Mouse (Mus musculus): ENCODE results near the gene Cbl.

- TF ChIP-seq POLR2A (IDR thresholded peaks at IDR 0.05; ENCODE audit: low read depth, low read length) (no peak), CTCF (conservative IDR thresholded peaks at IDR 0.05; ENCODE audit: insufficient read depth, insufficient read length, low read depth, low read length) (no peak)
These were observed 58.3 kb downstream of the Cbl start for GRCm38 (mm10) chr9:44175556-44175955.
